Mouse (Mus musculus) embryonic fibroblast, embryonic 13.5 days (primary cell): ENCODE measurements around the gene Anxa4.

Experiments used
- CTCF ChIP-seq: IDR thresholded peaks from 2 replicates; pipeline ENCODE4 v1.5.1; 2011; ENCODE audit warnings: mild to moderate bottlenecking, control low read depth, low read length, moderate library complexity, borderline replicate concordance; ENCODE audit not compliant: insufficient read depth
- POLR2A ChIP-seq: IDR thresholded peaks from 2 replicates; pipeline ENCODE4 v1.6.1; 2011; ENCODE audit warnings: low read depth, mild to moderate bottlenecking, control low read depth, low read length, moderate library complexity

DNA sequence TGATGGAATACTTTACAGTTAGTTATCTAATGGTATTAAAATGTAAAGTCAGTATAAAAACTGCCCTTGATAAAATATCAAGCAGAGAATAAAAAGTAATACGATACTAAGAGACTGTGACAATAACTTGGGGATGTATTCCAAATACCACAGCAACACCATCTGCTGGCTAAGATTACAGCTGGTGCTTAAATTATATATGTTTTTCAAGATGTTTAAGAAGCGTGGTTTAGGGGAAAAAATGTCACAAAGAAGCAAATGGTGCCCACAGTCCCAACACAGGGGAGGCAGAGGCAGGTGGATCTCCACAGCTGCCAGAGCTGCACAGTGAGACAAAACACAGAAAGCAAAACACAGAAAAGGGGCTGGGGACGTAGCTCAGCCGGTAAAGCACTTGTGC lies 25.5 kb upstream of the Anxa4 start:
- TF ChIP-seq CTCF (no peak), POLR2A (no peak)
